Mouse (Mus musculus) lung, postnatal 0 days (tissue): ENCODE measurements at regions not wholly inside any gene's neighbourhood (a gene's known extent, or its start where the extent isn't known, plus 50 kb on each side); places are given as distances from the start of the nearest gene placed in this dataset.

Source experiments
- ATAC-seq: fragments of 200-750 bp; cut with Nextera tagmentation; 2 replicates; pipeline ENCODE4 v1.8.0; 2017; ENCODE audit warnings: moderate library complexity
- DNase-seq: peaks from one replicate; pipeline ENCODE4 v3.0.0-alpha.2; 2016; ENCODE audit warnings: low spot score
- H3K27ac ChIP-seq: fragments of 300-500 bp; sonication (generic); 2 replicates; pipeline ENCODE4 v1.5.1; 2014; ENCODE audit warnings: antibody characterized with exemption, mild to moderate bottlenecking, low read length, mixed read lengths
- H3K27me3 ChIP-seq: fragments of 300-500 bp; sonication (generic); replicated peaks from 2 replicates; pipeline ENCODE4 v1.6.1; 2014; ENCODE audit warnings: low read length, mixed read lengths; ENCODE audit not compliant: insufficient read depth
- H3K36me3 ChIP-seq: fragments of 300-500 bp; sonication (generic); 2 replicates; pipeline ENCODE4 v1.6.1; 2014; ENCODE audit warnings: low read length, mixed read lengths; ENCODE audit not compliant: insufficient read depth
- H3K4me1 ChIP-seq: fragments of 300-500 bp; sonication (generic); 2 replicates; pipeline ENCODE4 v1.6.1; 2014; ENCODE audit warnings: antibody characterized with exemption, low read depth, low read length, mixed read lengths; ENCODE audit not compliant: insufficient read depth
- H3K4me2 ChIP-seq: fragments of 300-500 bp; sonication (generic); replicated peaks from 2 replicates; pipeline ENCODE4 v1.6.1; 2014; ENCODE audit warnings: low read depth, mild to moderate bottlenecking, low read length, moderate library complexity, mixed read lengths
- H3K4me3 ChIP-seq: fragments of 300-500 bp; sonication (generic); 2 replicates; pipeline ENCODE4 v1.5.1; 2014; ENCODE audit warnings: low read depth, low read length
- H3K9ac ChIP-seq: fragments of 300-500 bp; sonication (generic); replicated peaks from 2 replicates; pipeline ENCODE4 v1.6.1; 2014; ENCODE audit warnings: low read depth, mild to moderate bottlenecking
- H3K9me3 ChIP-seq: fragments of 300-500 bp; sonication (generic); 2 replicates; pipeline ENCODE4 v1.6.1; 2016; ENCODE audit warnings: low read length, mixed read lengths
- CTCF ChIP-seq: IDR thresholded peaks from 2 replicates; pipeline ENCODE4 v1.5.1; 2016; ENCODE audit warnings: antibody characterized with exemption, mild to moderate bottlenecking
- EP300 ChIP-seq: IDR thresholded peaks from 2 replicates; pipeline ENCODE4 v1.6.1; 2016; ENCODE audit warnings: antibody characterized with exemption, mild to moderate bottlenecking, control low read depth
- WGBS: fragments of 180-500 bp; shearing (Covaris S2); extraction: QIAGEN DNeasy Blood & Tissue Kit; methylation state at CpG from one replicate; pipeline ENCODE4 v1.1.7; 2014; 5-methylcytosine and 5-hydroxymethylcytosine counted together

DNA sequence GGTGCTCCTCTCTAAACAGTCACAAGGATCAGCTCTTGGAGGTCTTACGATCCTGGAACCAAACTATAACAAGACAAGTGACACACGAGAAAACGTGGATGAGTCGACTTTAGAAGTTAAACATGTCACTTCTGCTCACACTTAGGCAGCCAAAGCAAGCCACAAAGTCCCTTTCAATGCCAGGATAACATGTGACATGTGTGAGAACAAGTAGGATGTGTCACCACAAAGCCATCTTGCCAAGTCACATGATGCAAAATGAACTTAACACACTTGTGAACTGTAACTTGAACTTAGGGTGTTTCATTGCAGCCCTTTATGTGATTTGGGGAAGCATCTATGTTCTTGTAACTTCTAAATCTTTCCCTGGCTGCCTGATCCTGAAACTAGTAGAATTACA lies 442.0 kb upstream of the Etaa1 start:
- DNase-seq, result peak; percentile 31
- Histone ChIP-seq H3K27me3 (no peaks in the 10 kb centered on the region), H3K4me3 (no peak overlapping the region), H3K36me3 (no peaks in the 10 kb centered on the region), H3K4me1 (no peaks in the 10 kb centered on the region), H3K9ac (no peak overlapping the region), H3K4me2 (no peak overlapping the region), H3K27ac (no peak overlapping the region), H3K9me3 (no peaks in the 10 kb centered on the region)
- TF ChIP-seq CTCF, result no peak
- no peak for TF ChIP-seq EP300
- ATAC-seq, result peak; percentile 21; the same call in 1 of the 2 replicates
- 59% methylated on average over 4 of the region's 4 CpGs for WGBS

DNA sequence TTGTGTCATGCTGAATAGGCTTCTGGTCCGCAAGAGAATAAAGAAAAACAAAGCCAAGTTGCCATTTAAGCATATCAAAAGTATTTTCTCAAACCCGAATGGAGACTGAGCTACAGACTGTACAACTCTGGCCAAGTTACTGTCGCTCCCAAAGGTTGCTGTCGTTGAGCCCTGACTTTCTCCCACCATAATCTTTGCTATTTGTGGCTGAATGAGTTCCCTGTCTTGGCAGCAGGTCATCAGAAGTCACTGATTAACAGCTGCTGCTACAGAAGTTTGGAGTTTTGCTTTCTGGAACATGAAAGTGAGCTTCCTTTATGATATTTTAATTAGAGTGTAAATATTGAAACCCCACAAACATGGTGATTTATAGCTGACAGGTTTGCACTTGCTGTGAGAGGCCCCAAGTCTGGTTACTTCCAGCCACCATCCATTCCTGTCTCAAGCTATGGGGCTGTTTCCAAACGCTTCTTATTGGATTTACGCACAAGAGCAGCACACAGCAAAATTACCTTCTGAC lies 419.2 kb upstream of the Etaa1 start:
- no peaks in the 10 kb centered on the region for H3K27me3 ChIP-seq
- H3K9me3 ChIP-seq, result no peaks in the 10 kb centered on the region
- H3K4me2 ChIP-seq, result no peak overlapping the region
- H3K9ac ChIP-seq, result no peak overlapping the region
- H3K4me1 ChIP-seq, result no peaks in the 10 kb centered on the region
- no peaks in the 10 kb centered on the region for H3K36me3 ChIP-seq
- TF ChIP-seq CTCF, result no peak
- no peak for TF ChIP-seq EP300
- no peak overlapping the region for H3K4me3 ChIP-seq
- no peak overlapping the region for H3K27ac ChIP-seq
- ATAC-seq (no peak), DNase-seq (no peak)
- WGBS, result 75% methylated on average over 6 of the region's 6 CpGs

DNA sequence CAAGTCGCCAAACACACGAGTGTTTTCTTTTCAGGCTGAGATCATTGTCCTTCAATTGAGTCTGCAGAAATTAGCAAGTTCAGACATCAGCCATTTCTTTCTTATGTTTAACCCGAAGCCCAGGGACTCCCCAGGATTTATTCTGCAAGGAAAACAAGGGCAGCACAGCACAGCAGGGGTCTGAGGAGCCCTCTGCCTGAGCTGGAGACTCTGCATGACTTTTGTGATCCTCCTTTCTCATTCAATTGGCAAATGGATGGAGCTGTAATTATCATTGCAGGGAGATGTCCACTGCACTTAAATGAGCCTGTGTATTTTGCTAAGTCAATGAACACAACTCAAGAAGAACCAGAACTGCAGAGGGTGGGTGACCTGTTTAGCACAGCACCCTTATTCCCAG lies 417.6 kb upstream of the Etaa1 start:
- H3K4me1 ChIP-seq, result no peaks in the 10 kb centered on the region
- H3K36me3 ChIP-seq, result no peaks in the 10 kb centered on the region
- ATAC-seq, result no peak
- H3K4me2 ChIP-seq, result no peak overlapping the region
- H3K27me3 ChIP-seq, result no peaks in the 10 kb centered on the region
- no peak overlapping the region for H3K4me3 ChIP-seq
- H3K9me3 ChIP-seq, result no peaks in the 10 kb centered on the region
- WGBS, result 46% methylated on average over 3 of the region's 3 CpGs
- no peak overlapping the region for H3K9ac ChIP-seq
- H3K27ac ChIP-seq, result no peak overlapping the region
- no peak for TF ChIP-seq EP300
- no peak for DNase-seq

DNA sequence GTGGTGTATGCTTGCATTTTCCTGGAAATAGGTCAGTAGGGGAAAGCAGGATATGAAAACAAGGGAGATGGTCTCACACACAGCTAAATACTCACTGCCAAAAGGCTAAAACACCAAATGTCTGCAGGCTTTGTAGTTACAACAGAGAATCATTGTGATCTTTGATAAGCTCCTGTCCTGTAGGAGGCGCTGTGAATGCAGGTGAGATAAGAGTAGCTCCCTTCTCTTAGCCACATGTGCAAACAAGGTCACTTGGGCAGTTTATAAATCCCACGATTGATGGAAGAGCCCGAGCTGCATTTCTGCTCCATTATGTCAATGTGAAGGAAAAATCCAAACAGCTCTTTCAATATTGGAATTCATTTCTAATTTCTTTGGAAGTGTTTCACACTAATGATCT lies 417.2 kb upstream of the Etaa1 start:
- Histone ChIP-seq H3K9ac (no peak overlapping the region), H3K4me3 (no peak overlapping the region), H3K27ac (no peak overlapping the region), H3K27me3 (no peaks in the 10 kb centered on the region), H3K4me1 (no peaks in the 10 kb centered on the region), H3K36me3 (no peaks in the 10 kb centered on the region), H3K4me2 (no peak overlapping the region), H3K9me3 (no peaks in the 10 kb centered on the region)
- 25% methylated on average over 3 of the region's 3 CpGs for WGBS
- ATAC-seq (no peak), DNase-seq (no peak)
- TF ChIP-seq EP300 (no peak), CTCF (peak; percentile 41)

DNA sequence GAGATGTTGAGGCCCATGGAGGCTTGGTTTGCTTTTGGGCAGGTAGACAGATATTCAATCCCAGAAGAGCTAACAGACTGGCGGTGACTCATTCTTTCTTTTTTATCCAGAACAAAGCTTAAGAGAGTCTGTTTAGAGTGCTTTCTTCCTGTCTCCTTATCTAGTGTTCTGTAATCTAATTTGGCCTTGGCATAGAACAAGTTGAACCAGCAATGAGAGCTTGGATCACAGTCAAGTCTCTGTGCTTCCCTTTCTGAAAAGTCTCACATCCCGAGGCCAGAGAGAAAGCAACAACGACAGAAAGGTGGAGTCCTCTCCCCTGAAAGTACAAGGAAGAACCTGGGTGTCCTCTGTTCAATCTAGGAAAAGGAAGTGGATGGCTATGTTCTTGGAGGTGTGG lies 401.2 kb upstream of the Etaa1 start:
- Histone ChIP-seq H3K36me3 (no peaks in the 10 kb centered on the region), H3K9me3 (no peaks in the 10 kb centered on the region), H3K27me3 (no peaks in the 10 kb centered on the region), H3K9ac (no peak overlapping the region), H3K4me2 (no peak overlapping the region), H3K4me3 (no peak overlapping the region), H3K27ac (no peak overlapping the region), H3K4me1 (peaks cover 4% of the 10 kb centered on the region; the same call in 1 of the 2 replicates)
- TF ChIP-seq EP300 (peak; percentile 95), CTCF (no peak)
- peak; percentile 63 for ATAC-seq
- 15% methylated on average over 3 of the region's 3 CpGs for WGBS
- DNase-seq, result peak; percentile 64

DNA sequence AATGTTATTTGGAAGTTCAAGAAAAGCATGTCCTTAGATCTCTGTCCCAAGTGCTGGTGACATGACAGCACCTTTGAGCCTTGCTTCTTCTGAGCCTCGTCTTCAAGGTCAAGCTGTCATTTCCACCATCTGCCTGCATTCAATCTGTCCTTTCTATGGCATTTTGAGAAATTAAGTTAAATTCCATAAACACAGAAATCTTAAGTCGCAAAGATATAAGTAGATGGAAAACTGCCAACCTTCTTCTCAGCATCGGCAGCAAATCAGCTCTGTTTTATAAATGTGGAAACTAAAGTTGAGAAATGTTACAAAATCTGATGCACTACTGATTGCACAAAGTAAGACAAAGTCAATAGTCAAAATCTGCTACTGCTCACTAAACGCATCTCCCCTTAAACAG lies 400.5 kb upstream of the Etaa1 start:
- WGBS, result 51% methylated on average over 4 of the region's 4 CpGs
- no peaks in the 10 kb centered on the region for H3K9me3 ChIP-seq

DNA sequence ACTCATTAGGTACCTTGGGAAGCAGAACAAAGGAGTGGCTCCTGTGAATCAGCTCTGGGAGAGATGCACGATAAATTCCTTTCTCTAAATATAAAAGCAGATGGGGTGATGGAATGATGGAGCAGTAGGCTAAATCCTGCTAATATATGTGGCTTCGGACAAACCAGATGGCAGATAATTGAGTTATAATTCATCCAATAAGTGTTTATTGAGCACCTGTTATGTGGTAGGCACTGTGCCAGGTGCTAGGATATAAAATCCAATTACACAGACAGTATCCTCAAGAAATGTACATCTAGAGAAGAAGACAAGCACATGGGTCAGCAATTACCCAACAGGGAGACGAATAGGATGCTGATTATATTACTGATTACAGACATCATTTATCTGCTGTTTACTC lies 394.2 kb upstream of the Etaa1 start:
- Histone ChIP-seq H3K9me3 (no peaks in the 10 kb centered on the region), H3K9ac (no peak overlapping the region), H3K27ac (no peak overlapping the region), H3K4me2 (no peak overlapping the region), H3K4me1 (no peaks in the 10 kb centered on the region), H3K36me3 (no peaks in the 10 kb centered on the region), H3K4me3 (no peak overlapping the region), H3K27me3 (no peaks in the 10 kb centered on the region)
- DNase-seq (no peak), ATAC-seq (no peak)
- TF ChIP-seq CTCF (no peak), EP300 (no peak)
- 81% methylated on average over 3 of the region's 3 CpGs for WGBS

More for the DNA sequence above, 400.5 kb upstream of the Etaa1 start:
- Histone ChIP-seq H3K9ac (no peak overlapping the region), H3K4me2 (no peak overlapping the region), H3K27ac (no peak overlapping the region), H3K4me1 (peaks cover 4% of the 10 kb centered on the region; the same call in 1 of the 2 replicates), H3K36me3 (no peaks in the 10 kb centered on the region), H3K4me3 (no peak overlapping the region), H3K27me3 (no peaks in the 10 kb centered on the region)
- no peak for ATAC-seq
- peak; percentile 66 for DNase-seq
- TF ChIP-seq CTCF (no peak), EP300 (no peak)
